Mouse (Mus musculus): ENCODE results near the gene Ankrd50. TPM values are rescaled to one million over a fixed set of nuclear protein-coding genes. Genes with fewer than 3 reads are reported as not detected.

Ankrd50 gene
- polyA plus RNA-seq, 1 experiment, result 17.9 TPM

GRCm38 (mm10) chr3:38452199-38452598 is 32.4 kb downstream of the Ankrd50 start:
- no peaks in the 10 kb centered on the region for H3K27me3 ChIP-seq (replicated peaks; ENCODE audit: control insufficient read depth, insufficient read depth, low read length)
- TF ChIP-seq POLR2A (IDR thresholded peaks at IDR 0.05; ENCODE audit: low read depth, low read length) (no peak), CTCF (conservative IDR thresholded peaks at IDR 0.05; ENCODE audit: insufficient read depth, insufficient read length, low read depth, low read length) (no peak)
- H3K4me3 ChIP-seq (ENCODE audit: insufficient read depth, low read depth, low read length), result no peak overlapping the region
- WGBS, result 95% methylated on average over 9 of the region's 9 CpGs
- no peak for DNase-seq
- no peaks in the 10 kb centered on the region for H3K4me1 ChIP-seq (ENCODE audit: control insufficient read depth, insufficient read depth, low read length)
- H3K36me3 ChIP-seq (ENCODE audit: control insufficient read depth, insufficient read depth, low read length), result peaks cover 13% of the 10 kb centered on the region
- H3K27ac ChIP-seq (ENCODE audit: insufficient read depth, low read depth, low read length), result no peak overlapping the region

GRCm38 (mm10) chr3:38446586-38446985 is 38.1 kb downstream of the Ankrd50 start:
- WGBS, result 93% methylated on average over 9 of the region's 9 CpGs
- TF ChIP-seq POLR2A (IDR thresholded peaks at IDR 0.05; ENCODE audit: low read depth, low read length) (no peak), CTCF (conservative IDR thresholded peaks at IDR 0.05; ENCODE audit: insufficient read depth, insufficient read length, low read depth, low read length) (no peak)
- H3K4me1 ChIP-seq (ENCODE audit: control insufficient read depth, insufficient read depth, low read length), result no peaks in the 10 kb centered on the region
- no peak for DNase-seq
- H3K36me3 ChIP-seq (ENCODE audit: control insufficient read depth, insufficient read depth, low read length), result no peaks in the 10 kb centered on the region
- H3K27ac ChIP-seq (ENCODE audit: insufficient read depth, low read depth, low read length), result no peak overlapping the region
- H3K27me3 ChIP-seq (replicated peaks; ENCODE audit: control insufficient read depth, insufficient read depth, low read length), result no peaks in the 10 kb centered on the region
- H3K4me3 ChIP-seq (ENCODE audit: insufficient read depth, low read depth, low read length), result no peak overlapping the region

- Histone ChIP-seq H3K36me3 (ENCODE audit: control insufficient read depth, insufficient read depth, low read length) (no peaks in the 10 kb centered on the region), H3K27ac (ENCODE audit: insufficient read depth, low read depth, low read length) (no peak overlapping the region), H3K27me3 (replicated peaks; ENCODE audit: control insufficient read depth, insufficient read depth, low read length) (no peaks in the 10 kb centered on the region), H3K4me1 (ENCODE audit: control insufficient read depth, insufficient read depth, low read length) (no peaks in the 10 kb centered on the region), H3K4me3 (ENCODE audit: insufficient read depth, low read depth, low read length) (no peak overlapping the region)
- DNase-seq, result no peak
- TF ChIP-seq CTCF (conservative IDR thresholded peaks at IDR 0.05; ENCODE audit: insufficient read depth, insufficient read length, low read depth, low read length) (no peak), POLR2A (IDR thresholded peaks at IDR 0.05; ENCODE audit: low read depth, low read length) (no peak)
- 63% methylated on average over 4 of the region's 4 CpGs for WGBS
Measured at GRCm38 (mm10) chr3:38443875-38444274, 40.8 kb downstream of the Ankrd50 start.

- Histone ChIP-seq H3K27me3 (replicated peaks; ENCODE audit: control insufficient read depth, insufficient read depth, low read length) (no peaks in the 10 kb centered on the region), H3K36me3 (ENCODE audit: control insufficient read depth, insufficient read depth, low read length) (no peaks in the 10 kb centered on the region), H3K4me3 (ENCODE audit: insufficient read depth, low read depth, low read length) (no peak overlapping the region), H3K4me1 (ENCODE audit: control insufficient read depth, insufficient read depth, low read length) (no peaks in the 10 kb centered on the region), H3K27ac (ENCODE audit: insufficient read depth, low read depth, low read length) (no peak overlapping the region)
- WGBS, result 61% methylated on average over 7 of the region's 7 CpGs
- no peak for DNase-seq
- TF ChIP-seq POLR2A (IDR thresholded peaks at IDR 0.05; ENCODE audit: low read depth, low read length), result no peak
- no peak for TF ChIP-seq CTCF (conservative IDR thresholded peaks at IDR 0.05; ENCODE audit: insufficient read depth, insufficient read length, low read depth, low read length)
Measured at GRCm38 (mm10) chr3:38440564-38440991, 44.1 kb downstream of the Ankrd50 start.

GRCm38 (mm10) chr3:38436596-38436995 is 48.0 kb downstream of the Ankrd50 start:
- 93% methylated on average over 3 of the region's 3 CpGs for WGBS
- H3K4me3 ChIP-seq (ENCODE audit: insufficient read depth, low read depth, low read length), result no peak overlapping the region
- no peaks in the 10 kb centered on the region for H3K27me3 ChIP-seq (replicated peaks; ENCODE audit: control insufficient read depth, insufficient read depth, low read length)
- H3K36me3 ChIP-seq (ENCODE audit: control insufficient read depth, insufficient read depth, low read length), result no peaks in the 10 kb centered on the region
- TF ChIP-seq POLR2A (IDR thresholded peaks at IDR 0.05; ENCODE audit: low read depth, low read length) (no peak), CTCF (conservative IDR thresholded peaks at IDR 0.05; ENCODE audit: insufficient read depth, insufficient read length, low read depth, low read length) (no peak)
- H3K4me1 ChIP-seq (ENCODE audit: control insufficient read depth, insufficient read depth, low read length), result no peaks in the 10 kb centered on the region
- H3K27ac ChIP-seq (ENCODE audit: insufficient read depth, low read depth, low read length), result no peak overlapping the region
- DNase-seq, result no peak

- Histone ChIP-seq H3K27ac (ENCODE audit: insufficient read depth, low read depth, low read length) (no peak overlapping the region), H3K4me3 (ENCODE audit: insufficient read depth, low read depth, low read length) (no peak overlapping the region), H3K27me3 (replicated peaks; ENCODE audit: control insufficient read depth, insufficient read depth, low read length) (no peaks in the 10 kb centered on the region), H3K4me1 (ENCODE audit: control insufficient read depth, insufficient read depth, low read length) (no peaks in the 10 kb centered on the region), H3K36me3 (ENCODE audit: control insufficient read depth, insufficient read depth, low read length) (no peaks in the 10 kb centered on the region)
- 92% methylated on average over 6 of the region's 6 CpGs for WGBS
- TF ChIP-seq POLR2A (IDR thresholded peaks at IDR 0.05; ENCODE audit: low read depth, low read length) (no peak), CTCF (conservative IDR thresholded peaks at IDR 0.05; ENCODE audit: insufficient read depth, insufficient read length, low read depth, low read length) (no peak)
- DNase-seq, result no peak
Measured at GRCm38 (mm10) chr3:38435828-38436227, 48.8 kb downstream of the Ankrd50 start.

GRCm38 (mm10) chr3:38434486-38434885 is 50.2 kb downstream of the Ankrd50 start:
- Histone ChIP-seq H3K27ac (ENCODE audit: insufficient read depth, low read depth, low read length) (no peak overlapping the region), H3K27me3 (replicated peaks; ENCODE audit: control insufficient read depth, insufficient read depth, low read length) (no peaks in the 10 kb centered on the region), H3K4me3 (ENCODE audit: insufficient read depth, low read depth, low read length) (no peak overlapping the region), H3K4me1 (ENCODE audit: control insufficient read depth, insufficient read depth, low read length) (no peaks in the 10 kb centered on the region), H3K36me3 (ENCODE audit: control insufficient read depth, insufficient read depth, low read length) (no peaks in the 10 kb centered on the region)
- TF ChIP-seq POLR2A (IDR thresholded peaks at IDR 0.05; ENCODE audit: low read depth, low read length) (no peak), CTCF (conservative IDR thresholded peaks at IDR 0.05; ENCODE audit: insufficient read depth, insufficient read length, low read depth, low read length) (no peak)
- no peak for DNase-seq
- 95% methylated on average over 2 of the region's 2 CpGs for WGBS
